Mouse (Mus musculus): Measurements from ENCODE around the gene Coro1b.
"Not testable (repeated sequence)": the region's sequence is repeated elsewhere in the genome, so short reads cannot be mapped to it uniquely, and the experiment has no call there.

Gene Coro1b

DNA sequence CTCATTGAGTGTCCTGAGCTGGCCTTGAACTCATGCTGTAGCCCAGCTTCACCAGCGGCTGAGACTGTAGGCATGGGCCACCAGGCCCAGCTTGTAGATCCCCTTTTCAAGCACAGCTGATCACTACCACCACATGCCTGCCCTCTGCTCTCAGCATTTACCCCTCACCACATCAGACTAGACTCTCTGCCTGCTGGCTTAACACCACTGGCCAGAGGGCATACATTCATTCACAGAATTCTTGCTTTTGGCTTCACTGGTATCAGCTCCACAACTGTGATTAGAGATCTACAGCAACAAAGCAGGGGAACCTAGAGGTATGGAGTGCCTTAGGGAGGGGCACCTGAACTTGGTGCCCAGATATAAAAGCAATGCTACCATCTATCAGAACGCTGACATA is 27.9 kb upstream of the Coro1b start:
- DNase-seq (ENCODE audit: low spot score): no peak

DNA sequence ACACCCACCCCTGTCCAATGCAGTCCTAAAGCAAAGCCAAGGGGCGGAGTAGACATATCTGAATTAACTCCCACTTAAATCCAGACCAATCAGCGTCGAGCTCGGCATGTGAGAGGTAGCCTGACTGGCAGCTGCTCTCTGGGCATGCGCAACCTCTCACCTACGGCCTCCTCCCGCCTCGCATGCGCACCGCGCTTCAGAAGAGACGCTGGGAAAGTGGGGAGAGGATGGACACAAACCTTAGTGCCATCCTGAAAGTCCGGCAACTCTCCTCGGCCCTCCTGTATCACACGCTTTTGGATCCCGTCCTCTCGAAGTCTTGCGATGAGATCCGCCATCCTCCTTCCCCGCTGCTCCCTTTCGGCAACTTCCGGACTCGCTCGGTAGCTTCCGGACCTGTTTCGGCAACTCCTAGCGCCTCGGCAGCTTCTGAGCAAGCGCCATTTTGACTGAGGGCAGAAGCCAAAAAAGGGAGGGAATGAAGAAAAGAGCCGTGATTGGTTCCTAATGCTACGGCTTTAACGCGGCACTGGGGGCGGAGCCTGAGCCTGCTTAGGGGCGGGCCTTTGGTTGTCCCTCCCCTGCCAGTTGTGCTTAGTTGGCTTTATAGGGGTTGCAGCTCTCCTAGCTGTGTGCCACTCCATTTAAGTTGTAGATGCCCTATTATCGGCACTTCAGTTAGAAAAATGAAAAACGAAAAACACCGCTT is 27.2 kb upstream of the Coro1b start:
- peak; percentile 95 for DNase-seq (ENCODE audit: low spot score)

DNA sequence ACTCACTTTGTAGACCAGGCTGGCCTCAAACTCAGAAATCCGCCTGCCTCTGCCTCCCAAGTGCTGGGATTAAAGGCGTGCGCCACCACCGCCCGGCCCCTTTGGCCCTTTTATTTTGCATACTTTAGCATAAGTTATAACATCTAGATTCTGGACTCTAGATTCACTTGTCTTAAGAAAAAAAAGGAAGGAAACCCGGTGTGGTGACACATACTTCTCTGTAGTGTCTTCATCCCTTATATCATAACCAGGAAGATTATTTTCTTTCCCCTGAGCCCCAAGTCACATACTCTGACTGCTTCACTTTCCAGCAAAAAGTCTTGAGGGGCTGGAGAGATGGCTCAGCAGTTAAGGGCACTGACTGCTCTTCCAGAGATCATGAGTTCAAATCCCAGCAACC is 26.5 kb upstream of the Coro1b start:
- DNase-seq (ENCODE audit: low spot score): not testable (repeated sequence)

DNA sequence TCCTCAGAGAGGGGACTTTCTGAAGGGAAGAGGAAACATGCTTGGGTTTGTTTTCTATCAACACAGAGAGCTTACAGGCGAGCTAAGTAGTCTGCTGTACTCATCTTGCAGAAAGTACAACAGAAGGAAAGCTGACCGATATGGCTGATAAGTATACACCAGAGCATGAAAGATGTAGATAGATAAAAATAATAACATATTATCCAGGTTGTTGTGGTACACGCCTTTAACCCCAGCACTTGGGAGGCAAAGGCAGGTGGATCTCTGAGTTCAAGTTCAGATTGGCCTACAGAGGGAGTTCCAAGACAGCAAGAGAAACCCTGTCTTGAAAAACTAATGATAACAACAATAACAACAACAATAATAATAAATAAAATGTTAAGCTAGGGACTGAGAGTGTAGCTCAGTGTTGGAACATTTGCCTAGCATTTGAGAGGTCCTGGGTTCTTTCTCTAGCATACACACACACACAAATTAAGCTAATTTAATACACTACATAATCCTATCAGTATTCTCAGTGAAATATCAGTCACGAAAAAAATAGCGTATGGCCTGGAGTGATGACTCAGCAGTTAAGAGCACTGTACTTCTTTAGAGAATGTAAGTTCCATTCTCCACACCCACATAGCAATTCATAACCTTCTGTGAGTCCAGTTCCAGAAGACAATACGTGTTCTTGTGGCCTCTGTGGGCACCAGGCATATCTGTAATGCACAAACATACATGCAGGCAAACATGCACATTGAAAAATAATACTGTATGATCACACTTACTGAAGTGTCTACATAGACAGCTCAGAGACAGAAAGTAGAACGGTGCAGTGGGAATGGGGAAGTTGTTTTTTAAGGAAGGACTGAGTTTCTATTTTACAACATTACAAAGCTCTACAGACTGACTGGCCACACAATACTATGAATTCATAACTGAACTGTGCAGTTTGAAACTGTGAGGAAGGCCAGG is 25.7 kb upstream of the Coro1b start:
- DNase-seq (ENCODE audit: low spot score): no peak

DNA sequence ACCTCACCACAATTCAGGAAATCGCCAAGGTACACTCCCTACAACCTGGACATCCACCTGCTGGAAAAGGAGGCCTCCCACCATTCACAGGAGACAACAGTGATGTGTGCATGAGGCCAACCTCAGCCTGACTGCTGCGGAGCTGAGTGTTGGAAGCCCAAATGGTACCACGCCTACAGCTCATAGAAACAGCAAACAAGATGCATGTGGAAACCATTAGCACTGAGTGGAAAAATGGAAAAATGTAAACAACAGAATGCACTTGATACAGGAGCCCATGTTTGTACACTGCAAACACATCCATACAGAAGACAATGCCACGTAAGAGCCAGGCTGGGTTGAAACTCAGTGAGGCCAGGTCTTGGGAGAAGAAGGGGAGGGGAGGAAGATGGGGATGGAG is 24.0 kb upstream of the Coro1b start:
- DNase-seq (ENCODE audit: low spot score): no peak

DNA sequence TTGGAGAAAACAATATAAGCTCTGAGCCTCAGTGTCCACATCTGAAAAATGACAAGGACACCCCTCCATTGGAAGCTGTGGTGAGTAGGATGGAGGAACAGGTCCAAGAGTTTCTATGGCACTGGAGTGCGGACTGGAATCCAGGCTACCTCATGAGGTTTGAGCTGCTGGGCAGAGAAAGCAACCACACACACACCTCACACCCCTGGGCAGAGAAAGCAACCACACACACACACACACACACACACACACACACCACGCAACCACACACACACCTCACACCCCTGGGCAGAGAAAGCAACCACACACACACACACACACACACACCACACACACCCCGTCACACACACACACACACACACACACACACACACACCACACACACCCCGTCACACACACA is 23.2 kb upstream of the Coro1b start:
- DNase-seq (ENCODE audit: low spot score): not testable (repeated sequence)

DNA sequence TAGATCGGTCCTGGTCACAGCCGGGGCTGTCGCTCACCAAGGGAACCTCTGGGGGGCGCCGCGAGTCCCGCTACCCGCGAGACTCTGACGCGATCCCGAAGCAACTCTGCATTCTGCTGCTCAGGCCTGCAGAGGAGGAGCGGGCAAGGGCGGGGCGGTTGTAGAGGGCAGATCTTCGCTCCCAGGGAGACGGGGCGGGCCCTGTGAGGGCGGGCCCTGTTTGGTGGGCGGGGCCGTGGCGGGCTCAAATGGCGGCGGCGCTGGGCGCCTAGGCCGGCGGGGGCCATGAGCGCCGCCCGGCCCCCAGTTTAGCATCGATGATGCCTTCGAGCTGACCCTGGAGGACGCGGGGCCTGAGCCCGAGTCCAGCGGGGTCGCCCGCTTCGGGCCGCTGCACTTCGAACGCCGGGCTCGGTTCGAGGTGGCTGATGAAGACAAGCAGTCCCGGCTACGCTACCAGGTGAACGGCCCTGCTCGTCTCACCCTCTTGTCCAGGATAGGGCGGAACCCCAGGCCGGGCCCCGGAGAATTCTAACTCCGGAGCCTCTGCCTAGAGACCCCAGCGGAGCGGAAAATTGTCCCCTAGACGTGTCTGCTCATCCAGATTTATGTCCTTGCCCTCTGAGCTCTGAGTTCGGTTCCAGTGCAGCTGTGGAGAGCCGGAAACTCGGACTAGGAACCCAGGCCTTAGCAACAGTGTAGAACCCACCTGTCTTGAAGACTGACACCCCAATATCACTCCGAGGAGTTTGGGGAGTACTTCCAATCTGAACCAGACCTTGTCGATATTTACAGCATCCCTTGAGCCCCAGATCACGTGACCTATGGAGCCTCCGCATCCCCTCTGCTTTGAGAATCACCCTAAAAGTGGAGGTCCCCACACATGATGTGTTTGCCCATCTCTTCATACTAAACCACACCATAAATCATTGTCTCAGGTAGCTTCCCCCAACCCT is 22.4 kb upstream of the Coro1b start, which contains the start of gene Aip:
Gene Aip, minus strand, starts transcription at position 118 of the 956 bp plus-strand sequence.
- DNase-seq (ENCODE audit: low spot score): peak; percentile 87

DNA sequence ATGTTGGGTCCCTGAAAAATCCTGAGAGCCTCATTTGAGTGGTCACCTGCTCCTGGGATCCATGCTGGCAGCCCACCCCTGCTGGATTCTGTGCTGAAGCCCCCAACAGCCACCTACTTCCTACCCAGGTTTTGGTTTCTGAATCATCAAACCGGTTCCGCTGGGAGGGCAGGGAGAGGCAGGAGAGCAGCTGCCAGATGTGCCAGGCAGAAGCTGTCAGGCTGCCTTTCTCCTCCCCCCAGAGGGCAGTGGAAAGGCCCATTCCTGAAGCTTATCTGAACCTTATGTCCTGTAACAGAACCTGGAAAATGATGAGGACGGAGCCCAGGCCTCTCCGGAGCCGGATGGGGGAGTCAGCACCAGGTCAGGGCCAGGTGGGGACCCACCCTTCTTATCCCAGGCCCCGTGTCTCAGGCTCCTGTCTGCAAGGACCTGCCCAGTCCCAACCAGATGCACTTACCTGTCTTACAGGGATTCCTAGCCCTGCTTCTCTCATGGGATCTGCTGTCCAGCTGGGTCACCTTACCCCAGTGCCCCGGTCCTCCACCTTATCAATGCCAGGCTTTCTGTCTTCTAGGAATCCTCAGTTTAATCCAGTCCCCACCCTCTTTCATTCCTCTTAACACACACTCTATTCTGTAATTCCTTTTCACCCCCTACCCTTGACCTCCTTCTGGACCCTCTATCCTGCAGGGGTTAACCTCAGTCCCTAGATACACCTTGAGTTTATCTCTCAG is 21.5 kb upstream of the Coro1b start:
- no peak for DNase-seq (ENCODE audit: low spot score)

DNA sequence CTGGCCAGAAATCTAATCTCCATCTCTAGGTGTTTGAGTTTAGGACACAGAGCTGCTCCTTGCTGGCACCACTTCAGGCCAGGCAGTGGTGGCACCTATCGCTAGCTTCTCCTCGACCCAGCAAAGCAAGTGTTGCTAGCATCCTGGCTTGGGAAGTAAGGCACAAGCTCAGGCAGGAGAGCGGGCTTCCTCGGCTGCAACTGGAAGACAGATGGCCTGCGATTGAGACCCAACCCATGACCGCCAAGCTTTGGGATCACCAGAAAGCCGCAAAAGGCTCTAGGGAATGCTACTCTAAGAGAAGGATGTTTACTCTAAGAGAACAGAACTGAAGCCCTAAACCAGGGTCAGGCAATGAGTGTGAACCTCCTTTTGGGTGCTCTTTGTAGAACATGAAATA is 19.0 kb upstream of the Coro1b start:
- no peak for DNase-seq (ENCODE audit: low spot score)

DNA sequence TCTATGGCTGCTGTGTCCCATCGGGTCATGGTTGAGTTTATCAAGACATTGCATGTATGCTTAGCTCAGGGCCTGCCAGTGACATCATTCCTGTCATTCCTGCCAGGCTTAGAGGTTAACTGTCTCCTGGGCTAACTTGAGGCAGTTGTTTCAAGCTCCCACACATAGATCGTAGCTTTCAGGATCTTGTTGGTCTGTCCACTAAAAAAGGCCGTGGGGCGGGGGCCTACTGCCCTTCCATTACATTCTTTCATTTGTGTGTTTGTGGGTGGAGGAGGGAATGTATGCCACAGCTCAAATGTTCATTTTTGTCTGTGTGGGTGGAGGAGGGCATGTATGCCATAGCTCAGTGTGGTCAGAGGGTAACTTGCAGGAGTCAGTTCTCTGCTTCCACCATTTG is 18.3 kb upstream of the Coro1b start:
- DNase-seq (ENCODE audit: low spot score): no peak

DNA sequence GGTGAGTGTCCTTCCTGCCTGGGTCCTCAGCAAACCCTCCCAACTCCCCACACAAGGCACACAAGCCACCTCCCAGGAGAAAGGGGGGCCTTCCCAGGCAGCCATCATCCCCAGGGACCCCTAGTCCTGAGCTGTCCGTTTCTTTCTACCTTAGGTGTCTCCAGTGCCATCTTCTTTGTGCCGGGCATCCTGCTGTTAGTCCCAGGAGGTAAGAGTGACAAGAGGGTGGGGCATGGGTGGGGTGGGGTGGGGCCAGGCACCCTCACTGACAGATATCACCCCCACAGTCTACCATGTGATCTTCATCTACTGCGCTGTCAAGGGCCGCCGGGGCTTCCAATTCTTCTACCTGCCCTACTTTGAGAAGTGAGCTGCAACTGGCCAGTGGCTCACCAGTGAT is 17.3 kb upstream of the Coro1b start:
- DNase-seq (ENCODE audit: low spot score): no peak

DNA sequence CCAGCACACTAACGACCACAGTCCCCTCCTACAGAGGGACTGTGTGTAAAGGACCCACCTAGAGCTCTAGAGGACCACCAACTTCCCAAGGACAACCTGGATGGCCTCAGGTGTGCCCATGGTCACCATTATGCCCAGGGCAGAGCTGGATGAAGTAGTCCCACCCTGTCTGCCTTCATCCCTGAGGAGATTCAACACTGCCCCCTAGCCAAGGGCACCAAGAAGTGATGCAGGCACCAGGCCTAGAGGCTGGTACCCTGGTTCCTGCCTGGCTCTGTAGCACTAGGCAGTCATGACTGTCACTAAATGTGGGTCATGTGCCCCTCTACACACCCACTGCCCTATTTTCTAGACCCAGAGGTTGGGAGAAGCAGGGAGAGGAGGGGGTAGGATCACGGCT is 16.7 kb upstream of the Coro1b start:
- no peak for DNase-seq (ENCODE audit: low spot score)

DNA sequence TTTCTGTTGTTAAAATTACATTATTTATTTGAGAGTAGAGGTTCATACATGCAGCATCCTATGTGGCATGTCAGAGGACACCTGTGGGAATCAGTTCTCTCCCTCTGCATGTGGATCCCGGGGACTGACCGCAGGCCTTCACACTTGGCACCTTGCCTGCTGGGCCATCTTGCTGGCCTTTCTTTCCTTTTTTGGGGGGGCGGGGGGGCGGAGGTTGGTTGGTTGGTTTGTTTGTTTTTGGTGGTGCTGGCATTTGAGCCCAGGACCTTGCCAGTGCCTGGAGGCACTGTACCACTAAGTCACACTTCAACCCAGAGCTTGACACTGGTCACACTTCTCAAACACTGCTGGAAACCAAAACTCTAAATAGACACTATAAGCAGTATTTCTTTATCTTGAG is 14.1 kb upstream of the Coro1b start:
- no peak for DNase-seq (ENCODE audit: low spot score)

DNA sequence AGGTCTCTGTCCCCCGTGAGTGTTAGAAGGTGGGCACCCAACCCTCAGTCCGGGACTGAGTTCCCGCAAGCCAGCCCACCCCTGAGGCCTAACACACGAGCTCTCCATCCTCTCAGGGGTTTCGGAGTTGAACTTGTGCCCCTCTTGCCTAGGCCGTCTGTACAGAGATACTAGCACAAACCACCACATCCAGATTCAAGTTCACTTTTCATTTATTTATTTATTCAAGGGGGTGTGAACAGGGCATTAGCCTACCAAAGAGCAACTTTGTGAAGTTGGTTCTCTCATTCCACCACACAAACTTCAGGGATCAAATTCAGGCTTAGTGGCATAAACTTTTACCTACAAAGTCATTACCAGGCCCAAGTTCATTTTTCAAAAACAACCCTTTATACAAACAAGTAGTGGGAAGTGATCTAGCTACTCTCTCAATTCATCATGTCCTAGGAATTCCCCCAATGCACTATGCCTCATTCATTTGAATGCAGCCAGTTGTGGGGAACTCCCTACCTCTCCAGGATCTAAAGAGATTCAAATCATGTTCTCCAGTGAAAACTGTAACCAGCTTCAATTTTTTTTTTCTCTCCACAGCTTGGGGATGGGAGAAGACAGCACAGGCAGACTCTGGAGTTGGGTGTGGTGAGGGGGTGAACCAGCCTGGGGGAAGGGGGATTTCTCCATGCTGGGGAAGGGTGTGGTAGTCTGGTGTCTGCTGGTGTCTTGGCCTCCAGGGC is 13.0 kb upstream of the Coro1b start:
- not testable (repeated sequence) for DNase-seq (ENCODE audit: low spot score)

DNA sequence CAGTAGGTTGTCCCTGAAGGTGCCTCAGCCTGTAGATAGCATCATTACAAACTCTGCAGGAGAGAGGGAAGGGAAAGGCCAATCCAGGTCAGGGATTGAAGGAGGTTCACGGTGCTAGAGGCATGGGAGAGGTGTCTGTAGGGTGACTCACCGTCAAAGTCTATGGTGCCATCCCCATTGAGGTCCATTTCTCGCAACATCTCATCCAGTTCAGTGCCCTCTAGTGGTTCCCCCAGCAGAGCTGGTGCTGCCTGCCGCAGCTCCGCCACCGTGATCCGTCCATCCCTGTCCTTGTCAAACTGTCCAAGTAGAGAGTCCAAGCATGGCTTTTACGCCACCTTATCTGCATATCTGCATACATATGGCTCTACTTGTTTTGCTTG is 12.5 kb upstream of the Coro1b start:
- DNase-seq (ENCODE audit: low spot score): not testable (repeated sequence)

DNA sequence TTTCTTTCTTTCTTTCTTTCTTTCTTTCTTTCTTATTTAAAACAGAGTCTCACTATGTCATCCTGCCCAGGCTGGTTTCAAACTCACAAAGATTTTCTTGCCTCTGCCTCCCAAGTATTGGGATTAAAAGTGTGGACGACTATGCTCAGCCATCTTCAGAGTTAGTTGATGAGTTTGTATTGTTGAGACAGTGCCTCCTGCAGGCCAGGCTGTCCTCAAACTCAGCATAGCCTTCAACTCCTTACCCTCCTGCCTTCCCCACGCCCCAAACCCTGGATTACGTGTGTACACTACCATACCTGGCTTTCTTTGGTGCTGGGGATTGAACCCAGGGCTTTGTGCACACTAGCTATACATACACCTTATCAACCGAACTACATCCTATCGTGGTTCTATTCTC is 12.0 kb upstream of the Coro1b start:
- no peak for DNase-seq (ENCODE audit: low spot score)

DNA sequence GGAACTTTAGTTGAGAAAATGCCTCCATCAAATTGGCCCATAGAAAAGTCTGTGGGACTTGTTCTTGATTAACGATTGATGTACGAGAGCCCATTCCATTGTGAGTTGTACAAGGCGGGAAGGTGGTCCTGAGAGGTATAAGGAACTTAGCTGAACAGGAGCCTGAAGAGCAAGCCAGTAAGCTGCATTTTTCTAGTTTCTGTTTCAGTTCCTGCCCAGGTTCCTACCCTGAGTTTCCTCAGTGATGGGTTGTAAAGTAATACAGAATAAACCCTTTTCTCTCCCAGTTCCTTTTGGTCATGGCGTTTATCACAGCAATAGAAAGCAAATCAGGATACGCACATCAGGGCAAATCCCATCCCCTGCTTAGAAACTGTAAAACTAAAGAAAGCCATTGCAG is 10.5 kb upstream of the Coro1b start:
- DNase-seq (ENCODE audit: low spot score): no peak

DNA sequence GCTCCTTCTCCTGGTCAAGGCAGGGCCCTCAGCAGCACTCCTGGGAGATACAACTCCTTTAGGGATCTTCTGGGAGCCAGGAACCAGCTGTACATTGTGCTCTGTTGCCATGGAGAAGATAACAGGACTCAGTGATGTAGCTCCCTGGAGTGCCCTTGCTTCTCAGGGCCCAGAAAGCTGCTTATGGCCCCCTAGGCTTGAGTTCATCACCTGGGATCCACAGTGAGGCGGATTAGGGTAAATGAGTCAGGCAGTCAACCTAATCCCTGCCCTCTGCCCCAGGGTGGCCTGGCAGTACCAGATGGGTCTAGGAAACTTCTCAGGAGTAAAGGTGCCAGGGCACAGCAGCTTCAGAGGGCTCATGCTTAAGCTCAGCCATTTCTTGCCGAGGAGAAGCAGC is 9.0 kb upstream of the Coro1b start, which contains the start of gene Gpr152:
Gene Gpr152, plus strand, starts transcription at position 342 of the 400 bp plus-strand sequence.
- DNase-seq (ENCODE audit: low spot score): no peak

DNA sequence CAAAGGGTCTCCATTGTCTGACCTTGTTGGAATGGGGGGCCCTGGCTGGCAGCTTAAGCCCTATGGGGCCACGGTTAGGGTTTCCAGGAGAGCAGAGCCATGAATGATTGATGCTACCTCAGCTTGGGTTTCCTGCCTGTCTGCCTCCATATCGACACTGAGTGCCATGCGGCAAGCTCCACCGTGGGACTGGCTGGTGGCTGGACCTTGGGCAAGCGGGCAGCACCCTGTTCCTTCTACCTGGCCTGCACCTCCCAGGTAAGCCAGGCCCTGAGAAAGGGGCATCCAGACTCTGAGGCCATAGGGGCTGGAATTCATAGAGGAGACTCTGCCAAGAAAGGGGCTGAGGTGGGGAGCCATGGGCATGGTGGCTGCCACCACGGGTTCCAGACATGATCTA is 8.3 kb upstream of the Coro1b start:
- DNase-seq (ENCODE audit: low spot score): no peak

DNA sequence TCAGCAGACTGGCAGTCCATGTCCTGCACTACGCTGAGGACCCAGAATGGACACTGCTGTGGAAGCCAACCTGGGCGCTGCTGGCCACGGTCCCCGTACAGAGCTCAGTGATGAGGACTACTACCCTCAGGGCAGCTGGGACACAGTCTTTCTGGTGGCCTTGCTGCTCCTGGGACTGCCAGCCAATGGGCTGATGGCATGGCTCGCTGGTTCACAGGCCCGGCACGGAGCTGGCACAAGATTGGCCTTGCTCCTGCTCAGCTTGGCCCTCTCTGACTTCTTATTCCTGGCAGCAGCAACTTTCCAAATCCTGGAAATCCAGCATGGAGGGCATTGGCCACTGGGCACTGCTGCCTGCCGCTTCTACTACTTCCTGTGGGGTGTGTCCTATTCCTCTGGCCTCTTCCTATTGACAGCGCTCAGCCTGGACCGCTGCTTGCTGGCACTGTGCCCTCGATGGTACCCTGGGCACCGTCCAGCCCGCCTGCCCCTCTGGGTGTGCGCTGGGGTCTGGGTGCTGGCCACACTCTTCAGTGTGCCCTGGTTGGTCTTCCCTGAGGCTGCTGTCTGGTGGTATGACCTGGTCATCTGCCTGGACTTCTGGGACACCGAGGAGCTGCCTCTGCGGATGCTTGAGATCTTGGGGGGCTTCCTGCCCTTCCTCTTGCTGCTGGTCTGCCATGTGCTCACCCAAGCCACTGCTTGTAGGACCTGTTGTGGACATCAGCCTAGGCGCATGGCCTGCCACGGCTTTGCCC is 5.8 kb upstream of the Coro1b start:
- DNase-seq (ENCODE audit: low spot score): no peak
